In genomic region chr1:64295051-64295450, GRCm38 (mm10) we compare ENCODE assay signal across 16 mouse cellular contexts.
DNase-seq lines count a peak whose midpoint lies in the region; ATAC-seq and TF ChIP-seq lines count a peak whose summit lies in the region.
"Had no signal": no experiment of that assay in that cellular context is flagged by ENCODE, and none has a peak within 500 bp of the region (broad histone marks: within the 10 kb centered on the region; RNA-seq: fewer than 3 reads in every experiment).

No protein-coding gene starts in this region.

- TF ChIP-seq CTCF in gastrocnemius, adult 2 months (IDR thresholded peaks at IDR 0.05): no peak
- no peak for TF ChIP-seq CTCF in forebrain, postnatal 0 days (IDR thresholded peaks at IDR 0.05; ENCODE audit: low read depth)

- 66% methylated on average over 7 of the region's 7 CpGs for WGBS in kidney, embryonic 16.5 days
- WGBS in large intestine, adult 2 months: 19% methylated on average over 7 of the region's 7 CpGs
- 81% methylated on average over 7 of the region's 7 CpGs for WGBS in forebrain, postnatal 0 days

- ATAC-seq in kidney, embryonic 16.5 days (ENCODE audit: low FRiP score, low TSS enrichment): no peak
- ATAC-seq in forebrain, postnatal 0 days: no peak
- ATAC-seq: forebrain, embryonic 16.5 days; inflammation-experienced regulatory T-cells, adult 6 months had no signal

- no peaks in the 10 kb centered on the region for H3K9me3 ChIP-seq in kidney, embryonic 16.5 days (ENCODE audit: low read length)
- no peaks in the 10 kb centered on the region for H3K9me3 ChIP-seq in forebrain, postnatal 0 days (ENCODE audit: low read length)
- H3K9me3 ChIP-seq: heart, embryonic 15.5 days had no signal

- peak overlapping the region; percentile 15 for H3K4me3 ChIP-seq in gastrocnemius, adult 2 months
- no peak overlapping the region for H3K4me3 ChIP-seq in kidney, embryonic 16.5 days (ENCODE audit: low read length)
- H3K4me3 ChIP-seq in brown adipose tissue, adult 24 weeks (ENCODE audit: insufficient read depth, low read depth, low read length): no peak overlapping the region
- H3K4me3 ChIP-seq in forebrain, postnatal 0 days (ENCODE audit: low read depth, low read length): no peak overlapping the region
- H3K4me3 ChIP-seq: heart, embryonic 15.5 days had no signal

- peak overlapping the region; percentile 64 for H3K27ac ChIP-seq in gastrocnemius, adult 2 months
- H3K27ac ChIP-seq in kidney, embryonic 16.5 days (ENCODE audit: low read length): peak overlapping the region; percentile 4; the same call in 1 of the 2 replicates
- H3K27ac ChIP-seq in brown adipose tissue, adult 24 weeks (replicated peaks; ENCODE audit: low read depth, low read length): peak overlapping the region; percentile 33
- H3K27ac ChIP-seq in forebrain, postnatal 0 days (ENCODE audit: low read depth, low read length): no peak overlapping the region
- H3K27ac ChIP-seq: heart, embryonic 15.5 days had no signal

- H3K9ac ChIP-seq in kidney, embryonic 16.5 days (replicated peaks; ENCODE audit: low read length): no peak overlapping the region
- H3K9ac ChIP-seq in forebrain, postnatal 0 days: no peak overlapping the region
- H3K9ac ChIP-seq: heart, embryonic 15.5 days had no signal

- H3K4me1 ChIP-seq in kidney, embryonic 16.5 days (ENCODE audit: insufficient read depth, low read length): peaks cover 11% of the 10 kb centered on the region
- peaks cover 7% of the 10 kb centered on the region; the same call in 1 of the 2 replicates for H3K4me1 ChIP-seq in brown adipose tissue, adult 24 weeks (ENCODE audit: control insufficient read depth, insufficient read depth, insufficient read length, low read length)
- no peaks in the 10 kb centered on the region for H3K4me1 ChIP-seq in forebrain, postnatal 0 days (ENCODE audit: insufficient read depth)

- H3K4me2 ChIP-seq in kidney, embryonic 16.5 days (replicated peaks; ENCODE audit: low read depth, low read length): no peak overlapping the region
- no peak overlapping the region for H3K4me2 ChIP-seq in forebrain, postnatal 0 days (ENCODE audit: low read depth)
- H3K4me2 ChIP-seq: heart, embryonic 15.5 days; midbrain, embryonic 11.5 days had no signal

- DNase-seq in gastrocnemius, adult 2 months: no peak
- DNase-seq in gastrocnemius, postnatal 10 days: no peak
- no peak for DNase-seq in kidney, postnatal 14 days
- peak; percentile 67 for DNase-seq in large intestine, adult 2 months (ENCODE audit: low read depth, low spot score)
- no peak for DNase-seq in cerebellum, postnatal 25 days
- no peak for DNase-seq in forebrain, postnatal 0 days
- DNase-seq: adrenal gland, postnatal 10 days; cerebellum, adult 8-10 months; layer of hippocampus, postnatal 36 days; thymus, adult 2 months had no signal

- H3K36me3 ChIP-seq in kidney, embryonic 16.5 days (ENCODE audit: insufficient read depth, low read length): no peaks in the 10 kb centered on the region
- no peaks in the 10 kb centered on the region for H3K36me3 ChIP-seq in forebrain, postnatal 0 days (ENCODE audit: insufficient read depth)
- H3K36me3 ChIP-seq: heart, embryonic 15.5 days had no signal

- no peaks in the 10 kb centered on the region for H3K27me3 ChIP-seq in kidney, embryonic 16.5 days (ENCODE audit: insufficient read depth, low read length)
- H3K27me3 ChIP-seq in forebrain, postnatal 0 days (ENCODE audit: insufficient read depth, low read length): no peaks in the 10 kb centered on the region
- H3K27me3 ChIP-seq: heart, embryonic 15.5 days had no signal

- intact Hi-C loops in gastrocnemius, adult 2 months (cut with DNase I): no loop called here
